Mouse (Mus musculus) splenic B cell, adult 2 months (primary cell): ENCODE results near the gene Mthfsd.

ENCODE experiments used
- DNase-seq: peaks from one replicate; pipeline ENCODE4 v3.0.0-alpha.2; 2011; ENCODE audit warnings: low read depth, low spot score
- H3K27me3 ChIP-seq: 2 replicates; pipeline ENCODE4 v1.6.1; 2012; ENCODE audit warnings: mild to moderate bottlenecking, low read length, moderate library complexity, mixed read lengths; ENCODE audit not compliant: control insufficient read depth, poor library complexity, insufficient read depth, severe bottlenecking
- H3K36me3 ChIP-seq: 2 replicates; pipeline ENCODE4 v1.6.1; 2012; ENCODE audit warnings: mild to moderate bottlenecking, low read length, moderate library complexity, mixed read lengths; ENCODE audit not compliant: control insufficient read depth, poor library complexity, insufficient read depth, severe bottlenecking

Mthfsd gene

DNA sequence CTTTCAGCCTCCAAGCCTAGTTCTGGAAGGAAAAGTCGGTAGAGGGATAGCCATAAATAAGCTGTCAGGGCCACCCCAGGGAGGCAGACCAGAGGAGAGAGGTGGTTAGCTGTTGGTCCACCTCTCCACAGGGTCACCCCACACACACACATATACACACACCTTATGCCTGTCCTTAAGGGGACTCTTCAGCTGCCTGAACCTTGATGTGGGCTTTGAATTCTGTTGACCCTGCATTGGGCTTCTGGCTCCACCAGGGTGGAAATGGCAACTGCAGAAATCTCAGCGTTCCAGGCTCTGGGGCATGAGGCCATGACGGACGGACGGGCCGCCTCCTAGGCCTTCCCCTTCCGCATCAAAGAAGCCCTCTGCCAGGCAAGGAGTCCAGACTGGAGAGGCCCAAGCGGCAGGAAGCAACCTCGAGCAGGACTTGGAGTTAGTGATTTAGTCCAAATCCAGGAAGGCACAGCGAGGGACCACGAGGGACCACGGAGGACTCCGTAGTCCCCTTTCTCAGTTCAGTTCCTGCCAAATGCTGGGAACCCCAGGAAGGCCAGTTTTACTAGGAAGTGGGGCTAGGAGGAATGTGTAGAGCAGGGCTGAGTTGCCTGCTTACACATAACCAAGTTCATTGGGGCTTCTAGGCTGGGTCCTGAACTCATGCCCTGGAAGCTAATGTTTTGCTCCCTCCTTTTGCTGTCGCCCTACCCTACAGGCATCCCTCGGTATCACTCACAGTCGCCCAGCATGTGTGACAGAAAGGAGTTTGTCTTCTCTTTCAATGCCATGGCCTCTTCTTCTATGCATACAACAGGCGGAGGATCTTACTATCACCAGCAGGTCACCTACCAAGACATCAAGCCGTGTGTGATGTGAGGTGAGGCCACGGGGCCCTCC, 21.9 kb downstream of the Mthfsd start:
- DNase-seq = no peak
- Histone ChIP-seq H3K27me3 (peaks cover 3% of the 10 kb centered on the region), H3K36me3 (no peaks in the 10 kb centered on the region)

DNA sequence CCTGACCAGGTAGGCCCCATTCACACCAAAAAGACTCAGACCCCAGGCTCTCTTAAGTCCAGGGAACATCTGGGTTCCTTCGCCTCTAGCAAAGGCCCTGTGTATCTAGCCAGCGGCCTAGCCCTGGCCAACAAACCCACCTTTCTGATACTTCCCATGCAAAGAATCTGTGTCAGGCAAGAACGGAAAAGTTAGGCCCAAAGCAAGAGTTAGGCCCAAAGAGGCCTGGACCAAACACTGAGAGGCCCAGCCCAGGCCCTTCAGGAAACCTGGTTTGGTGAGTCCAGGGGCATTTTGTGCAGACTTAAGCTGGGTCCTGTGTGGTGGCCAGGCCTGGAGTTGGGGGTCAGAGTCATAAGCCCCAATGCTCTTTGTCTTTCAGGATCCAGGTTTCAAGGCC, 22.6 kb downstream of the Mthfsd start:
- Histone ChIP-seq H3K27me3 (peaks cover 3% of the 10 kb centered on the region), H3K36me3 (no peaks in the 10 kb centered on the region)
- no peak for DNase-seq

DNA sequence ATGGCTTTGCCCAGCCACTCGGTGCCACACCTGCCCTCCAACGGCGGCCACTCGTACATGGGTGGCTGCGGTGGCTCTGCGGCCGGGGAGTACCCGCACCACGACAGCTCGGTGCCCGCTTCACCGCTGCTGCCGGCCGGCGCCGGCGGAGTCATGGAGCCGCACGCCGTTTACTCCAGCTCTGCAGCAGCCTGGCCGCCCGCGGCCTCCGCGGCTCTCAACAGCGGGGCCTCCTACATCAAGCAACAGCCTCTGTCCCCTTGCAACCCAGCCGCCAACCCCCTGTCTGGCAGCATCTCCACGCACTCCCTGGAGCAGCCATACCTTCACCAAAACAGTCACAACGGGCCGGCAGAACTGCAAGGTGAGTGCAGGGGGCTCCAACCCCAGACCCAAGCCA, 23.2 kb downstream of the Mthfsd start:
- H3K36me3 ChIP-seq = no peaks in the 10 kb centered on the region
- no peak for DNase-seq
- peaks cover 3% of the 10 kb centered on the region for H3K27me3 ChIP-seq

DNA sequence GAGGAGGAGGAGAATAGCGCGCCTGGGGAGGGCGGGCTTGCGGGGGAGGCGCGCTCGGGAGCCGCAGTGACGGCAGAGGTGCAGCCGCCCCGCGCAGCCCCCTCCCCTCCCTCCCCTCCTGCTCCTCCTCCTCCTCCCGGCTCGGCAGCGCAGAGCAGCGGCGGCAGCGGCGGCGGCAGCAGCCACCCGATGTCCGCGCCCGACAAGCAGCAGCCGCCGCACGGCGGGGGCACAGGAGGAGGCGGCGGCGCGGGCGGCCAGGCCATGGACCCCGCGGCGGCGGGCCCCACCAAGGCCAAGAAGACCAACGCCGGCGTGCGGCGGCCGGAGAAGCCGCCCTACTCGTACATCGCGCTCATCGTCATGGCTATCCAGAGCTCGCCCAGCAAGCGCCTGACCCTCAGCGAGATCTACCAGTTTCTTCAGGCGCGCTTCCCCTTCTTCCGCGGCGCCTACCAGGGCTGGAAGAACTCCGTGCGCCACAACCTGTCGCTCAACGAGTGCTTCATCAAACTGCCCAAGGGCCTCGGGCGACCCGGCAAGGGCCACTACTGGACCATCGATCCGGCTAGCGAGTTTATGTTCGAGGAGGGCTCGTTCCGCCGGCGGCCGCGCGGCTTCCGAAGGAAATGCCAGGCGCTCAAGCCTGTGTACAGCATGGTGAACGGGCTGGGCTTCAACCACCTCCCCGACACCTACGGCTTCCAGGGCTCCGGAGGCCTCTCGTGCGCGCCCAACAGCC, 23.8 kb downstream of the Mthfsd start, which contains the start of gene Foxf1:
Gene Foxf1, plus strand, starts transcription at position 177 of the 742 bp plus-strand sequence.
- DNase-seq = no peak
- peaks cover 1% of the 10 kb centered on the region for H3K27me3 ChIP-seq
- H3K36me3 ChIP-seq = no peaks in the 10 kb centered on the region

DNA sequence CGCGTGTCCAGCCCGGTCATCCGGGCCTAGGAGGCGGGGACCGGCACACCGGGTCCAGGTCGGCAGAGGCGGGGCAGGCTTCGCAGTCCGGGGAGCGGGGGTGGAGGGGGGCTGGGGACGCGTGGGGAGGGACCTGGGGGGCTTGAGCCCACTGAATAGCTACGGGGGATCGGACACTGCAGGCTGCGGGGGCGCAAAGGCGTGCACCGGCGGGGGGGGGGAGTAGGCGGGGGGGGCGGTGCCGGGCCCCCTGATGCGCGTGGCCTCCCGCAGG, 24.3 kb downstream of the Mthfsd start:
- Histone ChIP-seq H3K36me3 (no peaks in the 10 kb centered on the region), H3K27me3 (no peaks in the 10 kb centered on the region; the same call in none of the 2 replicates)
- no peak for DNase-seq

DNA sequence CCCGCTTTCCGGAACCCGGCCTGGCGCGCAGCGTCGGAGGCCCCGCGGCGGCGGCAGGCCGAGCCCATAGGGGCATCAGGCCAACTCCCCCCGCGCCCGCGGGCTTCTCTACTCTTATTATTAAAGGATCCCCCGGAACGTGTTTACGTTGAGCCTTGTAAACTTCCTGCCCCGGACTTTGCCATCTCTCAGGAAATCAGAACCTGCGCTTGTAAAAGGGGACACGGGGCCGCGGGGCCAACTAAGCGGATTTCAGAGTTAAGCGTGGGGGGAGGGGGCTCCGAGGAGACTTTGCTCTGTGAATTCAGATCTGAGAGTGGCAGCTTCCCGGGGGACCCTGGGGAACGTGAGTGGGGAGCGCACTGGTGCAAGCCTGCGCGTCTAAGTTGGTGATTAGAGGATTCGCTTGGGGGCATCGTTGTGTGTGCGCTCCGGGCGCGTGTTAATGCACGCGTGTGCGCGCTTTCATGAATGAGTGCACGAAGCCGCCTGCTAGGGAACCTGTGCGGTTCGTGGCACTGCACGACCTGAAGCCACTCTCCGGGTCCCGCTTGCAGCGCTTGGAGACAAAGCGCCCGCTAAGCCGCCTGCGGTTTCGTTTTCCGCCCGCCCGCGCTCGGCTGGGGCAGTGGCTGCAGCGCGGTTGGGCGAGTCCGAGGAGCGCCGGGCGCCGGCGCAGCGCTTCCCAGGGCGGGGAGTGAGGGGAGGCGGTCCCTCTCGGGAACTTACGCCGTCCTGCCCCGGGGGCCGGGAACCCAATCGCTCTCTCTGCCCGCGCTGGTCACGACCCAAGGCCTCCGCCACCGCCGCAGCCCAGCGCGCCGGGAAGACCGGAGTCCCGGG, 24.9 kb downstream of the Mthfsd start:
- H3K36me3 ChIP-seq = no peaks in the 10 kb centered on the region
- no peak for DNase-seq
- H3K27me3 ChIP-seq = no peaks in the 10 kb centered on the region; the same call in none of the 2 replicates

DNA sequence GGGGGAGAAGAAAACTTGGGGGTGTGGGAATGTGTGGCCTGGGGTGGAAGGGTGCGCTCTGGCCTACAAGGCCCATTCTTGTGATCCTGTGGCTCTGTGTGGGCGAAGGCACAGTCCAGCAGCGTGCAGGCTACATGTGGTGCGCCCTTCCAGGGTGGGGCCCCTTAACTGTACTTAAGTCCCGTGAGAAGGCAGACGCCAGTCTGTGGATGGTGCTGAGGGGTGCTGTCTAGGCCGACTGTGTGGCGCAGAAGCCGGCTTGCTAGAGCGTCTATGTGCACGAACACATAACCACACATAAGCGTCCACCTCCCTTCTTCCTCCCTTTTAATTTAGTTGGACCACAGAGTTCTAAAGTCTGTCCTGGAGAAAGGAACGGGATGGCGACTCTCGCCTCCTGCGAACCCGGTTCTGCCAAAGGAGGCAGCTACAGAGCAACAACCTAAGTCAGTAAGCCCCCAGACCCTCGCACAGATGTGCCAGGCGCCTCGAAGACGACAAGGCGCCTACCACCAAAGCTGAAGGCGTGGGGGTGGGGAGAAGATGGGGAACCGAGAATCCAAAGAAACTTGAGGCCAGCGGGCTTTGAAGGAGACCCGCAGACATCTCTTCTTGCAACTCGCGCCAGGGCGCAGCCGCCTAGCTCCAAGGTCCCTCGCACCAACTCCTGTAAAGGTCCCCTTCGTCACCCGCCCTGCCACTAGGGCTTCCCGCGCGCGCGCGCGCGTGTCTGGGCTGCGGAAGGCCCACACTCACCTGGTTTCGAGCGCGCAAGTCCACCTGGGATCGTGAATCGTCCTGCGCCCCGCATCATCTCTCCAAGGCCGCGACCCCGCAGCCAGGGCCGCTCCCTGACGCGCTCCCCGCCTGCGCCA, 25.7 kb downstream of the Mthfsd start:
- no peaks in the 10 kb centered on the region; the same call in 1 of the 2 replicates for H3K27me3 ChIP-seq
- no peak for DNase-seq
- H3K36me3 ChIP-seq = no peaks in the 10 kb centered on the region

DNA sequence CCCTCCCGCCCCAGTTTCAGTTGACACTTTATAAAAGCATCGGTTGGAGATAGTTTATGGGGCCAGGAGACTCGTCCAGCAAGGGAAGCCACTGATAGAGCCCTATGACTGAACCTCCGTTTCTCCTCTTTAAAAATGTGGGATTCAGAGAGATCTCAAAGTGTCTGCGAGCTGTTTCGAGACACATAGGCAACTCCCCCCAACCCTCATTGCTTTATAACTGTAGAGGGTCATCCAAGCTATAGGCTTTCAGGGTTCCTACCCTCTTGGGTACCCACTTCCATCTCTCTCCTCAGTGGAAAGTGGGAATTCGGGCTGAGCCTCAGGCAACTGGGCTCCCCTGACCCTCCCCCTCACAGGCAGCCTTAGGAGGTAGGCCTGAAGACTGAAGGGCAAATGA, 26.8 kb downstream of the Mthfsd start:
- DNase-seq = no peak

DNA sequence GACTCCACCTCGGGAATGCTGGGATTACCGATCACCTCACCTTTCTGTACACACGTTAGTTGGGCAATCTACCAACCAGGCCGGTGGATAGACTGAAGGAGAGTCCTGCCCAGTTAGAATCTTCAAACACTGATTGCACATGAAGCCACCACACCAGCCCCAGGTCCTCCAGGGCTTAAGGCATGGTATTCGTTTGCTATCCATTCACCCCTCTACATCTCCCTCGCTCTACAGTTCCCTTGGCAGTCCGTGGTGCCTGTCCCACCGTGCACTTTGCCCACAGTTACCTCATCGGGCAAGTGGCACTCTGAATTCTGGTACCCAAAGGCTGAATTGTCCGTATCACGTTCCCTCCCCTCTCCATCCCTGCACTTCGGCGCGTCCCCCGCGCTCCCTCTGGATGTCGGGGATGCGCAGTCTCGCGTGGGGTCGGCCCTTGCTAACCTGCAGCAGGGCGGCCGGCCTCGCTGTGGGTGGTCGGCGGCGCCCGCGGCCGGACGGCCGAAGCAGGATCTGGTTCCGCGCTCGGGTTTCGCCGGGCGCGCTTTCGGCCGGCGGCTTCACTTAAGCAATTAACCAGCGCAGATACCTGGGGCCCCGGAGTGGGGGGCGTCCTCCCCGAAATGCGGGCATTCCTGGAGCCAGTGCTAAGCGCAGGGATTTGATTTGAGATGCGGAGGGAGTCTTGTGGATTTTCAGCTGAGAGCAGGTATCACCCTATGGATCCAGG, 27.7 kb downstream of the Mthfsd start:
- H3K27me3 ChIP-seq = no peaks in the 10 kb centered on the region; the same call in 1 of the 2 replicates
- no peak for DNase-seq
- no peaks in the 10 kb centered on the region for H3K36me3 ChIP-seq

More for the DNA sequence above, 26.8 kb downstream of the Mthfsd start:
- Histone ChIP-seq H3K27me3 (no peaks in the 10 kb centered on the region; the same call in 1 of the 2 replicates), H3K36me3 (no peaks in the 10 kb centered on the region)

DNA sequence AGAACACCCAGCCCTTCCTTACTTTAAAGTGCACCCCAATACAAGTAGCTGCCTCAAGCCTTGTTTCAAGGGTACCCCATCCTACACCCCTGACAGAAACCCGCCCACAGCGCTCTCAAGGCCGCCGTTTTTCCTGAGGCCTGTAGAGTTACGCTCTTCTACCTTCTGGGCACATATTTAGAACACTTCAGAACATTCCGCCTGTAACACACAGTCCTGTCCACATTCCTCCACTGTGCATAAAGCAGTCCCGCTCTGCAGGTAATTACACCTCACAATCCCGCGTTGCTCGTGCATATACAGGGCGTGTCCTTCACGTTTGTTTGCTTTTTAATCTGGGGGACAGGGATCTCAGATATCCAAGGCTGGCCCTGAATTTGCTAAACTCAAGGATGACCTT, 28.2 kb downstream of the Mthfsd start:
- Histone ChIP-seq H3K36me3 (no peaks in the 10 kb centered on the region), H3K27me3 (no peaks in the 10 kb centered on the region; the same call in 1 of the 2 replicates)
- no peak for DNase-seq

DNA sequence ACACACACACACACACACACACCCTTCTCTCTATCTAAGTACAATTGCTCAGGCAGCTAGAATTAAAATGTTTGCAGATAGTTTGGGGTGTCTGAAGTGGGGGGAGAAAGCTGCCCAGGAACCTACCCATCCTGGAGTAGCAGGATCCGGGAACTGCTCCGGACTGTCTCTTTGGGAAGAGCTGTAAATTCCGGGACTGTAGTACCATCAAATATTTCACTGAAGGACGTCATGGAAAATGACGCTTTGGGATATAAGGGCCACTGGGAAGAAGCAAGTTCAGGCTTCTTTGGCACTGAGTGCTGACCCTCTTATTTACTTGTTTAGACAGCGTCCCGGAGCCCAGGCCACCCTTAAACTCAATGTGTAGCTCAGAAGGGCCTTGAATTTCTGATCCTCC, 29.0 kb downstream of the Mthfsd start:
- no peak for DNase-seq
- no peaks in the 10 kb centered on the region; the same call in 1 of the 2 replicates for H3K27me3 ChIP-seq
- H3K36me3 ChIP-seq = no peaks in the 10 kb centered on the region

DNA sequence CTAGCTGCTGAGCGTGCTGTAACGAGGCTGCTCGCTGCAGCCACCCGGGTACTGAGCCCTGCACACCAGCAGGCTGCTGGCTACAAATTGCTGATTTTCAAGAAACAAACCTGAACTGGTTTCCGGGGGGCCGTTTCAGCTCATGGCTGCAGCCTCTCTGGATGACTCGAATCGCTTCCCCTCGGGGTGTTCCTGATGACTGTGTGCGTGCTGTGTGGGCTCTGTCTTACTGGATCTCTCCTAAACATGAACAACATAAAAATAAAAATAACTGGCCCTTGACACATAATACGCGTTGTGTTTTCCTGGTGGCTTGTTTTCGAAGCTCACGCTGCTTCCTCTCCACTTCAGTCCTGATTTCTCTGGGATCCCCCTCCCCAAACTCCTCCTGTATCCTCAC, 29.5 kb downstream of the Mthfsd start:
- H3K27me3 ChIP-seq = no peaks in the 10 kb centered on the region; the same call in 1 of the 2 replicates
- H3K36me3 ChIP-seq = no peaks in the 10 kb centered on the region
- DNase-seq = no peak

DNA sequence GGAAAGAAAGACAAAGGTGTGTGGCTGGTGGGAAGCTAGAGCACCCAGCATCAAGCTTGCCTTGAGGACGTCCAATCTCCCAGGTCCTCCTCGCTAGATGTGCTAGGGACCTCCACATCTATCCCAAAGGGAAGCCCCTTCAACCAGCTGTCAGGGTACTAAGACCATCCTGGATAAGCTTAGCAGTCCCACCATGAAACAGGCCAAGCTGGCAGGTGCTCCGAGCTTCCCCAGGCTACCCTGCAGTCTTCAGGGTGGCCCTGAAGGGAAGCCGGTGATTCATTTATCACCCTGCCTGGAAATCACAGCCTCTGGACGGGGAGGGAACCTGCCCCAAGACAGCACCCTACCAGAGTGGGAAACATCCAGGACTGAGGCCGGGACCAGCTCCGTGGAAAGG, 31.6 kb downstream of the Mthfsd start:
- Histone ChIP-seq H3K36me3 (no peaks in the 10 kb centered on the region), H3K27me3 (no peaks in the 10 kb centered on the region; the same call in 1 of the 2 replicates)
- no peak for DNase-seq
